Mouse (Mus musculus) CH12.LX (cell line): ENCODE measurements at regions not wholly inside any gene's neighbourhood (a gene's known extent, or its start where the extent isn't known, plus 50 kb on each side); places are given as distances from the start of the nearest gene placed in this dataset.

Experiments used
- DNase-seq: peaks from one replicate; pipeline ENCODE4 v3.0.0-alpha.2; 2013; ENCODE audit errors: extremely low read depth
- H3K27ac ChIP-seq: 2 replicates; pipeline ENCODE4 v1.5.1; 2012; ENCODE audit warnings: low read depth, mild to moderate bottlenecking, control low read depth, moderate library complexity; ENCODE audit not compliant: insufficient read depth
- H3K27me3 ChIP-seq: replicated peaks from 2 replicates; pipeline ENCODE3; 2012; ENCODE audit warnings: inconsistent platforms
- H3K36me3 ChIP-seq, 2 experiments: replicated peaks in 1 of 2; 2 replicates each; pipeline versions ENCODE3 to v1.6.1; 2012; ENCODE audit warnings: inconsistent platforms in 1 of 2, low read length in 1 of 2, mild to moderate bottlenecking in 1 of 2, mixed read lengths in 1 of 2, moderate library complexity in 1 of 2; ENCODE audit not compliant: control insufficient read depth in 1 of 2, insufficient read depth in 1 of 2
- H3K4me1 ChIP-seq, 2 experiments: 2 replicates each; pipeline ENCODE4 v1.6.1; 2012; ENCODE audit warnings: inconsistent platforms in 1 of 2, moderate library complexity in 1 of 2; ENCODE audit not compliant: insufficient read depth in 2 of 2, control insufficient read depth in 1 of 2
- H3K4me2 ChIP-seq: 2 replicates; pipeline ENCODE4 v1.6.1; 2012; ENCODE audit warnings: low read depth, mild to moderate bottlenecking, control low read depth; ENCODE audit not compliant: poor library complexity, insufficient read depth, severe bottlenecking
- H3K4me3 ChIP-seq, 3 experiments: fragments of 150-350 bp in 1 of 3; sonication (generic) in 1 of 3; replicated peaks in 1 of 3; 2 replicates each; pipeline versions ENCODE3 to v1.5.1; 2011 to 2012; ENCODE audit warnings: low read depth in 2 of 3, low read length in 2 of 3, mild to moderate bottlenecking in 2 of 3, moderate library complexity in 2 of 3, control low read depth in 1 of 3, improper control_type of control experiment in 1 of 3, inconsistent platforms in 1 of 3, mixed read lengths in 1 of 3; ENCODE audit not compliant: poor library complexity in 1 of 3
- H3K79me2 ChIP-seq: replicated peaks from 2 replicates; pipeline ENCODE4 v1.6.1; 2012; ENCODE audit warnings: mild to moderate bottlenecking, moderate library complexity; ENCODE audit not compliant: control insufficient read depth, poor library complexity, insufficient read depth, severe bottlenecking; ENCODE audit errors: extremely low read depth
- H3K9ac ChIP-seq: 2 replicates; pipeline ENCODE4 v1.6.1; 2012; ENCODE audit warnings: low read depth, mild to moderate bottlenecking, control low read depth, moderate library complexity; ENCODE audit not compliant: insufficient read depth
- H3K9me3 ChIP-seq: replicated peaks from 2 replicates; pipeline ENCODE3; 2012; ENCODE audit warnings: low read length, inconsistent platforms, mixed read lengths
- BHLHE40 ChIP-seq: IDR thresholded peaks from 2 replicates; pipeline ENCODE4 v1.6.1; 2011; ENCODE audit warnings: mild to moderate bottlenecking, low read depth, low read length, improper control_type of control experiment
- CHD1 ChIP-seq: IDR thresholded peaks from 2 replicates; pipeline ENCODE4 v1.6.1; 2012; ENCODE audit warnings: low read depth, low read length, improper control_type of control experiment, inconsistent platforms
- E2F4 ChIP-seq: IDR thresholded peaks from 2 replicates; pipeline ENCODE4 v1.6.1; 2011; ENCODE audit warnings: low read depth, low read length, improper control_type of control experiment; ENCODE audit not compliant: insufficient replicate concordance
- EP300 ChIP-seq: IDR thresholded peaks from 2 replicates; pipeline ENCODE4 v1.6.1; 2011; ENCODE audit warnings: low read length, improper control_type of control experiment
- GABPA ChIP-seq: IDR thresholded peaks from 2 replicates; pipeline ENCODE4 v1.6.1; 2012; ENCODE audit warnings: low read depth, low read length, improper control_type of control experiment, inconsistent platforms; ENCODE audit not compliant: insufficient replicate concordance
- HCFC1 ChIP-seq: IDR thresholded peaks from 2 replicates; pipeline ENCODE4 v1.6.1; 2012; ENCODE audit warnings: low read depth, mild to moderate bottlenecking, inconsistent platforms, low read length, improper control_type of control experiment
- MAFK ChIP-seq: IDR thresholded peaks from 2 replicates; pipeline ENCODE4 v1.6.1; 2011; ENCODE audit warnings: low read length, improper control_type of control experiment; ENCODE audit not compliant: insufficient replicate concordance
- MAZ ChIP-seq: IDR thresholded peaks from 2 replicates; pipeline ENCODE4 v1.6.1; 2012; ENCODE audit warnings: low read depth, mild to moderate bottlenecking, inconsistent platforms, low read length, improper control_type of control experiment, moderate library complexity
- MEF2A ChIP-seq: IDR thresholded peaks from 2 replicates; pipeline ENCODE4 v1.6.1; 2014; ENCODE audit warnings: low read depth, mild to moderate bottlenecking, inconsistent platforms, low read length, improper control_type of control experiment, borderline replicate concordance
- MXI1 ChIP-seq: IDR thresholded peaks from 2 replicates; pipeline ENCODE4 v1.6.1; 2011; ENCODE audit warnings: mild to moderate bottlenecking, low read depth, low read length, improper control_type of control experiment
- NELFE ChIP-seq: IDR thresholded peaks from 2 replicates; pipeline ENCODE4 v1.6.1; 2011; ENCODE audit warnings: low read depth, low read length, improper control_type of control experiment
- NRF1 ChIP-seq: IDR thresholded peaks from 2 replicates; pipeline ENCODE4 v1.6.1; 2014; ENCODE audit warnings: low read depth, mild to moderate bottlenecking, inconsistent platforms, low read length, improper control_type of control experiment, moderate library complexity
- POLR2A ChIP-seq: IDR thresholded peaks from 2 replicates; pipeline ENCODE4 v1.6.1; 2011; ENCODE audit warnings: low read depth, mild to moderate bottlenecking, improper control_type of control experiment, low read length
- POLR2AphosphoS2 ChIP-seq: IDR thresholded peaks from 2 replicates; pipeline ENCODE4 v1.6.1; 2011; ENCODE audit warnings: low read depth, low read length, improper control_type of control experiment
- RCOR1 ChIP-seq: conservative IDR thresholded peaks from 2 replicates; pipeline ENCODE4 v1.6.1; 2012; ENCODE audit warnings: low read depth, mild to moderate bottlenecking, inconsistent platforms, low read length, improper control_type of control experiment
- SIN3A ChIP-seq: IDR thresholded peaks from 2 replicates; pipeline ENCODE4 v1.6.1; 2012; ENCODE audit warnings: low read length, improper control_type of control experiment, inconsistent platforms
- TBP ChIP-seq: conservative IDR thresholded peaks from 2 replicates; pipeline ENCODE4 v1.6.1; 2011; ENCODE audit warnings: low read depth, low read length, improper control_type of control experiment
- USF1 ChIP-seq: IDR thresholded peaks from 2 replicates; pipeline ENCODE4 v1.6.1; 2014; ENCODE audit warnings: low read depth, mild to moderate bottlenecking, inconsistent platforms, low read length, improper control_type of control experiment
- USF2 ChIP-seq: conservative IDR thresholded peaks from 2 replicates; pipeline ENCODE4 v1.6.1; 2011; ENCODE audit warnings: low read depth, low read length, improper control_type of control experiment
- ZKSCAN1 ChIP-seq: IDR thresholded peaks from 2 replicates; pipeline ENCODE4 v1.6.1; 2012; ENCODE audit warnings: low read depth, inconsistent platforms, low read length, improper control_type of control experiment, borderline replicate concordance
- ZNF384 ChIP-seq: IDR thresholded peaks from 2 replicates; pipeline ENCODE4 v1.6.1; 2012; ENCODE audit warnings: low read depth, low read length, improper control_type of control experiment, inconsistent platforms
- dilution Hi-C: fragments of 300-500 bp; cut with MboI; formaldehyde crosslinking; loops from 2 replicates; pipeline ENCODE4 v1.14.3; 2020; ENCODE audit warnings: low sequenced_read_pairs; ENCODE audit not compliant: extremely low pct_unique_long_range_greater_than_20kb, extremely low pct_ligation_motif_present
- in situ Hi-C: fragments of 300-500 bp; cut with MboI; formaldehyde crosslinking; loops from 3 replicates; pipeline ENCODE4 v1.14.3; 2019; ENCODE audit warnings: low sequenced_read_pairs, low pct_ligation_motif_present, low pct_unique_long_range_greater_than_20kb, mixed read lengths

DNA sequence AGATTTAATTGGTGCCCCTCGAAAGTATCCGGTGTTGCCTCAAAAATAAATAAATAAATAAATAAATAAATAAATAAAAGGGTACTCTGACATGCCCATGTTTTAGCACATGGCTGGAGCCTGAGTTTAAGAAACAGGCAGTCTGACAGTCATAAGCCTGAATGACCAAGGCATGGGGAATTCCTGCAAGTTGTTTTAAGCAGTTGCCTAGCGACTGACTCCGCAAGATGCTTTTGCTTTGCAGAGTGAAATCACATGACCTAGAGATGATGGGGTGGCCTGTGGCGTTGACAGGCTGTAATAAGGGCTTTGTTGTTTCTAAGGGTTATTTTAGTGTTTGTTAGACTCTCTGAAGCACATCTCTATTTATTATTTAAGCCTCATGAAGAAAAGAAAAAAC is 83.4 kb upstream of the Ankrd55 start:
- peak; percentile 88 for TF ChIP-seq MXI1
- TF ChIP-seq TBP = no peak
- TF ChIP-seq NELFE = no peak
- peak; percentile 50 for TF ChIP-seq USF1
- TF ChIP-seq USF2 = peak; percentile 38
- TF ChIP-seq MEF2A = no peak
- no peak for TF ChIP-seq GABPA
- peak; percentile 52; the same call in 1 of the 2 replicates for TF ChIP-seq SIN3A
- TF ChIP-seq MAZ = no peak
- no peak for TF ChIP-seq NRF1
- TF ChIP-seq MAFK = no peak
- in situ Hi-C loops = no loop called here
- Histone ChIP-seq H3K27ac (no peak overlapping the region), H3K9ac (no peak overlapping the region), H3K36me3 (no peaks in the 10 kb centered on the region), H3K27me3 (no peaks in the 10 kb centered on the region), H3K79me2 (no peaks in the 10 kb centered on the region), H3K9me3 (no peaks in the 10 kb centered on the region), H3K4me2 (no peak overlapping the region), H3K4me3 (no peak overlapping the region), H3K4me1 (peaks cover 5 to 19% of the 10 kb centered on the region in 2 experiments; a peak in 3 of 4 replicates)
- dilution Hi-C loops = no loop called here
- peak; percentile 77 for DNase-seq

DNA sequence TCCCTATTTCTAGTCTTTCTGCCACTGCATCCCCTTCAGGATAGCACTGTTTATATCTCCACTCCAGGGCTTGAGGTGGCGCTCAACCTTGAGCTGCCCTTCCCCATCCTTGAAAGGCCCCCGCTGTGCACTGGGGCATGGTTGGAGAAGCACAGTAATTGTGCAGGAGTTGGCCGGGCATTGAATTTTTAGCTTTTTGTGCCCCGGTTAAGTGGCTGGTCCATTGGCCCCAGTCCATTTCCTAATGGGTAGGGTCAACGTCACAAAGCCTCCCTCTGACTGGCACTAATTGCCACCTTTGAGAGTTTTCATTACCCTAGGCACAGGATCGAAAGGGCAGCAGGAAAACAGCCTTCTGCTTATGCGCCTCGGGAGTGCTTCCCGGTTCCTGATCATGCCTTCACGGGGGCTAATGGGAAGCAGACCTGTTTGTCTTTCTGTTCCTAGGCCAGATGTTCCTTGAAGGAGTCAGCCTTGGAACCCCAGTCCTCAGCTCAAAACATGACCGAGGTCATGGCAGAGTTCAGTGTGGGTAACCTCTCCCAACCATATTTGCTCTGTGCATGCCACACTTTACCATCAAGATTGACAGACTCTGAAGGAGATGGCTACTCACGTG is 80.5 kb upstream of the Ankrd55 start:
- no peak overlapping the region for H3K4me2 ChIP-seq
- no peaks in the 10 kb centered on the region for H3K36me3 ChIP-seq
- no peak for DNase-seq
- no peak overlapping the region for H3K9ac ChIP-seq
- H3K9me3 ChIP-seq = no peaks in the 10 kb centered on the region
- TF ChIP-seq MAZ (no peak), E2F4 (no peak), CHD1 (no peak), RCOR1 (no peak), MEF2A (no peak), BHLHE40 (no peak), NELFE (no peak), HCFC1 (no peak), POLR2A (no peak), ZNF384 (no peak), ZKSCAN1 (no peak), EP300 (no peak), POLR2AphosphoS2 (no peak), MAFK (no peak)
- H3K79me2 ChIP-seq = no peaks in the 10 kb centered on the region
- H3K4me1 ChIP-seq = peaks cover 5 to 19% of the 10 kb centered on the region in 2 experiments; a peak in 3 of 4 replicates
- in situ Hi-C loops (no loop called here), dilution Hi-C loops (no loop called here)
- no peak overlapping the region for H3K4me3 ChIP-seq
- H3K27me3 ChIP-seq = no peaks in the 10 kb centered on the region
- H3K27ac ChIP-seq = no peak overlapping the region
